Mouse (Mus musculus): ENCODE data around the gene Aurkb.
A peak's percentile ranks its signal among the peaks of the same experiment; 100 is the strongest.
"Not testable (repeated sequence)": the region's sequence is repeated elsewhere in the genome, so short reads cannot be mapped to it uniquely, and the experiment has no call there.

Gene Aurkb

GRCm38 (mm10) chr11:69045531-69046394 is at the start of gene Aurkb:
TSS of gene Aurkb (plus strand) at chr11:69045647.
- peak; percentile 88 for DNase-seq

- DNase-seq, result no peak
These were observed 48.4 kb upstream of the Aurkb start for GRCm38 (mm10) chr11:68997080-68997479.

GRCm38 (mm10) chr11:69002782-69003181 is 42.7 kb upstream of the Aurkb start:
- not testable (repeated sequence) for DNase-seq

GRCm38 (mm10) chr11:69003592-69003991 is 41.9 kb upstream of the Aurkb start:
- no peak for DNase-seq

GRCm38 (mm10) chr11:69005193-69005592 is 40.3 kb upstream of the Aurkb start:
- DNase-seq, result no peak

GRCm38 (mm10) chr11:69006575-69006974 is 38.9 kb upstream of the Aurkb start:
- DNase-seq, result not testable (repeated sequence)

GRCm38 (mm10) chr11:69008182-69009121 is 37.0 kb upstream of the Aurkb start, which contains the start of gene Pfas:
TSS of gene Pfas (minus strand) at chr11:69008460.
- DNase-seq, result peak; percentile 97

- no peak for DNase-seq
These were observed 35.9 kb upstream of the Aurkb start for GRCm38 (mm10) chr11:69009508-69009907.

GRCm38 (mm10) chr11:69010400-69011323 is 34.8 kb upstream of the Aurkb start:
- DNase-seq, result no peak

- not testable (repeated sequence) for DNase-seq
These were observed 34.0 kb upstream of the Aurkb start for GRCm38 (mm10) chr11:69011445-69011844.

GRCm38 (mm10) chr11:69012071-69012601 is 33.3 kb upstream of the Aurkb start:
- peak; percentile 75 for DNase-seq

GRCm38 (mm10) chr11:69015644-69016441 is 29.6 kb upstream of the Aurkb start, which contains the start of gene Ctc1:
TSS of gene Ctc1 (plus strand) at chr11:69015911.
- peak; percentile 87 for DNase-seq

- no peak for DNase-seq
These were observed 28.7 kb upstream of the Aurkb start for GRCm38 (mm10) chr11:69016755-69017154.

- DNase-seq, result no peak
These were observed 24.8 kb upstream of the Aurkb start for GRCm38 (mm10) chr11:69020691-69021090.

- DNase-seq, result no peak
These were observed 18.9 kb upstream of the Aurkb start for GRCm38 (mm10) chr11:69026562-69026961.

GRCm38 (mm10) chr11:69028805-69029204 is 16.6 kb upstream of the Aurkb start:
- DNase-seq, result no peak

- no peak for DNase-seq
These were observed 11.9 kb upstream of the Aurkb start for GRCm38 (mm10) chr11:69033552-69033951.

- DNase-seq, result no peak
These were observed 10.9 kb upstream of the Aurkb start for GRCm38 (mm10) chr11:69034585-69034984.

- DNase-seq, result no peak
These were observed 10.0 kb upstream of the Aurkb start for GRCm38 (mm10) chr11:69035411-69035810.

- peak; percentile 73 for DNase-seq
These were observed 9.6 kb upstream of the Aurkb start for GRCm38 (mm10) chr11:69035849-69036248.
